Mouse (Mus musculus) CH12.LX (cell line): ENCODE measurements at regions not wholly inside any gene's neighbourhood (a gene's known extent, or its start where the extent isn't known, plus 50 kb on each side); places are given as distances from the start of the nearest gene placed in this dataset.

ENCODE experiments used
- BHLHE40 ChIP-seq: IDR thresholded peaks from 2 replicates; pipeline ENCODE4 v1.6.1; 2011; ENCODE audit warnings: mild to moderate bottlenecking, low read depth, low read length, improper control_type of control experiment
- CHD1 ChIP-seq: IDR thresholded peaks from 2 replicates; pipeline ENCODE4 v1.6.1; 2012; ENCODE audit warnings: low read depth, low read length, improper control_type of control experiment, inconsistent platforms
- CTCF ChIP-seq, 2 experiments: IDR thresholded peaks in 1 of 2; conservative IDR thresholded peaks in 1 of 2; 2 replicates each; pipeline ENCODE4 v1.5.1; 2011 to 2012; ENCODE audit warnings: low read depth in 2 of 2, low read length in 2 of 2, improper control_type of control experiment in 1 of 2, inconsistent platforms in 1 of 2, mild to moderate bottlenecking in 1 of 2, moderate library complexity in 1 of 2
- E2F4 ChIP-seq: IDR thresholded peaks from 2 replicates; pipeline ENCODE4 v1.6.1; 2011; ENCODE audit warnings: low read depth, low read length, improper control_type of control experiment; ENCODE audit not compliant: insufficient replicate concordance
- IRF4 ChIP-seq: IDR thresholded peaks from 2 replicates; pipeline ENCODE4 v1.6.1; 2014; ENCODE audit warnings: low read depth, mild to moderate bottlenecking, inconsistent platforms, low read length, improper control_type of control experiment
- KAT2A ChIP-seq: IDR thresholded peaks from 2 replicates; pipeline ENCODE4 v1.6.1; 2012; ENCODE audit warnings: low read length, improper control_type of control experiment, inconsistent platforms; ENCODE audit not compliant: insufficient replicate concordance
- MAFK ChIP-seq: IDR thresholded peaks from 2 replicates; pipeline ENCODE4 v1.6.1; 2011; ENCODE audit warnings: low read length, improper control_type of control experiment; ENCODE audit not compliant: insufficient replicate concordance
- MAZ ChIP-seq: IDR thresholded peaks from 2 replicates; pipeline ENCODE4 v1.6.1; 2012; ENCODE audit warnings: low read depth, mild to moderate bottlenecking, inconsistent platforms, low read length, improper control_type of control experiment, moderate library complexity
- POLR2A ChIP-seq: IDR thresholded peaks from 2 replicates; pipeline ENCODE4 v1.6.1; 2011; ENCODE audit warnings: low read depth, mild to moderate bottlenecking, improper control_type of control experiment, low read length
- USF1 ChIP-seq: IDR thresholded peaks from 2 replicates; pipeline ENCODE4 v1.6.1; 2014; ENCODE audit warnings: low read depth, mild to moderate bottlenecking, inconsistent platforms, low read length, improper control_type of control experiment
- ZC3H11A ChIP-seq: IDR thresholded peaks from 2 replicates; pipeline ENCODE4 v1.6.1; 2012; ENCODE audit warnings: low read depth, mild to moderate bottlenecking, inconsistent platforms, low read length, improper control_type of control experiment
- ZNF384 ChIP-seq: IDR thresholded peaks from 2 replicates; pipeline ENCODE4 v1.6.1; 2012; ENCODE audit warnings: low read depth, low read length, improper control_type of control experiment, inconsistent platforms

DNA sequence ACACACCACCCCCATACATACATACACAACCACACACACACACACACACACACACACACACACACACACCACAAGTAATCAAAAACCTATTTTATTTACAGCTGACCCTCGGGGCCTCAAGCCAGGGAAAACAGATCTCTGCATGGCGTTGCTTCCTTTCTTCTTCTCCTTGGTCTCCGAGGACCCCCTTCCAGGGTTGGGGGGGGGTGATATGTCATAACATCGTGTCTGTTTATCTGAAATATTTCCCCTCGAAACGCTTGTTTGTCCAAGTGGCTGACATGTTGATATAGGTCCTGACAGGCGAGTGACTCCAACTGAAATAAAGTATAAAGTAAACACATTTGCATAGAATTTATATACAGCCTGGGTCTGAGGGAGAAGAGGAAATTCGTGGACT, 100.4 kb upstream of the Tbx3 start:
- TF ChIP-seq IRF4 = no peak
- no peak for TF ChIP-seq ZC3H11A
- TF ChIP-seq E2F4 = no peak
- no peak for TF ChIP-seq CTCF (conservative IDR thresholded peaks at IDR 0.05 in 1 of 2, IDR thresholded peaks at IDR 0.05 in 1 of 2; ENCODE audit: low read depth in 2 of 2, low read length in 2 of 2)
- no peak for TF ChIP-seq ZNF384
- TF ChIP-seq KAT2A = no peak
- TF ChIP-seq BHLHE40 = no peak
- TF ChIP-seq POLR2A = no peak
- no peak for TF ChIP-seq USF1
- no peak for TF ChIP-seq MAFK
- no peak for TF ChIP-seq MAZ
- no peak for TF ChIP-seq CHD1
